In the genomic region with DNA sequence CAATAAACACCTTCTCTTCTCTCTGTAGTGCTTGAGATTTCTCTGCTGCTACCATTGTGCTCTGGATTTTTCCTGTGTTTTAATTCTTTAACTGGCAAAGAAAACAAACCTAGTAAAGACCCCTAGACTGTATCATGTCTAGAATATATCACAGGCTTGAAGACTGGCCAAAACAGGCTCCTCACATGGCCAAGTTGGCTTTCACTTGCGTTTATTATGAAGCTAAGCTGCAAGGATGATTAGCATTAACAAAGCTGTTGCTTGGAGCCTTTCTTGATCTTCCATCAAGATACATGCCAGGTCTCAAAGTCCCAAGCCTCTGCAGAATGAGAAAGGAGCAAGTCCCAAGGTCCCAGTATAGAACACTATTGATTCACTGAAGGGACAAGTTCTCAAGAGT, we compare ENCODE assay signal across 27 mouse cellular contexts.
"Had no signal": no experiment of that assay in that cellular context is flagged by ENCODE, and none has a peak within 500 bp of the region (broad histone marks: within the 10 kb centered on the region; RNA-seq: fewer than 3 reads in every experiment).

No protein-coding gene starts in this region.

- ATAC-seq: inflammation-experienced regulatory T-cells, adult 6 months; intestine, embryonic 15.5 days; intestine, postnatal 0 days had no signal

- H3K4me1 ChIP-seq: heart, embryonic 13.5 days; heart, embryonic 15.5 days; intestine, embryonic 15.5 days; limb, embryonic 12.5 days; liver, embryonic 13.5 days; liver, embryonic 15.5 days had no signal

- H3K4me2 ChIP-seq: heart, embryonic 11.5 days; heart, embryonic 13.5 days; heart, embryonic 15.5 days; hindbrain, embryonic 13.5 days; hindbrain, embryonic 15.5 days; intestine, embryonic 15.5 days; limb, embryonic 12.5 days; liver, embryonic 11.5 days; liver, embryonic 13.5 days; liver, embryonic 15.5 days had no signal

- H3K9me3 ChIP-seq: heart, embryonic 13.5 days; heart, embryonic 15.5 days; hindbrain, embryonic 10.5 days; hindbrain, embryonic 13.5 days; hindbrain, embryonic 15.5 days; intestine, embryonic 15.5 days; limb, embryonic 10.5 days; limb, embryonic 12.5 days; liver, embryonic 13.5 days; liver, embryonic 15.5 days had no signal

- H3K27me3 ChIP-seq: heart, embryonic 13.5 days; heart, embryonic 15.5 days; hindbrain, embryonic 13.5 days; hindbrain, embryonic 15.5 days; intestine, embryonic 15.5 days; limb, embryonic 12.5 days; liver, embryonic 13.5 days; liver, embryonic 15.5 days had no signal

- H3K36me3 ChIP-seq: heart, embryonic 13.5 days; heart, embryonic 15.5 days; hindbrain, embryonic 10.5 days; hindbrain, embryonic 13.5 days; hindbrain, embryonic 15.5 days; intestine, embryonic 15.5 days; limb, embryonic 10.5 days; limb, embryonic 12.5 days; liver, embryonic 13.5 days; liver, embryonic 15.5 days had no signal

- DNase-seq: gastrocnemius, postnatal 14 days; gastrocnemius, postnatal 36 days; heart, adult 11 months; heart, adult 2 months; heart, postnatal 4 days; kidney, adult 18-20 months; kidney, adult 8-10 months; kidney, postnatal 10 days; kidney, postnatal 25 days; kidney, postnatal 4 days; liver; liver, embryonic 13.5 days had no signal

- H3K27ac ChIP-seq: heart, adult 2 months; heart, embryonic 13.5 days; heart, embryonic 15.5 days; hindbrain, embryonic 10.5 days; hindbrain, embryonic 13.5 days; hindbrain, embryonic 15.5 days; intestine, embryonic 15.5 days; layer of hippocampus, adult 2 months; left cerebral cortex, adult 2 months; limb, embryonic 10.5 days; limb, embryonic 12.5 days; liver, embryonic 13.5 days; liver, embryonic 15.5 days had no signal

- H3K4me3 ChIP-seq: heart, adult 2 months; heart, embryonic 13.5 days; heart, embryonic 15.5 days; hindbrain, embryonic 10.5 days; hindbrain, embryonic 13.5 days; hindbrain, embryonic 15.5 days; intestine, embryonic 15.5 days; layer of hippocampus, adult 2 months; left cerebral cortex, adult 2 months; limb, embryonic 10.5 days; limb, embryonic 12.5 days; liver, embryonic 13.5 days; liver, embryonic 15.5 days had no signal

- H3K9ac ChIP-seq: heart, embryonic 13.5 days; heart, embryonic 15.5 days; hindbrain, embryonic 13.5 days; hindbrain, embryonic 15.5 days; intestine, embryonic 15.5 days; limb, embryonic 12.5 days; liver, embryonic 13.5 days; liver, embryonic 15.5 days had no signal
